Mouse (Mus musculus) E14TG2a.4 (cell line): ENCODE data around the gene Ifnar1.

ENCODE experiments used
- CTCF ChIP-seq: conservative IDR thresholded peaks from 2 replicates; pipeline ENCODE4 v1.5.1; 2014; ENCODE audit warnings: low read length
- POU5F1 ChIP-seq: IDR thresholded peaks from 2 replicates; pipeline ENCODE4 v1.6.1; 2014; ENCODE audit warnings: low read length, borderline replicate concordance

DNA sequence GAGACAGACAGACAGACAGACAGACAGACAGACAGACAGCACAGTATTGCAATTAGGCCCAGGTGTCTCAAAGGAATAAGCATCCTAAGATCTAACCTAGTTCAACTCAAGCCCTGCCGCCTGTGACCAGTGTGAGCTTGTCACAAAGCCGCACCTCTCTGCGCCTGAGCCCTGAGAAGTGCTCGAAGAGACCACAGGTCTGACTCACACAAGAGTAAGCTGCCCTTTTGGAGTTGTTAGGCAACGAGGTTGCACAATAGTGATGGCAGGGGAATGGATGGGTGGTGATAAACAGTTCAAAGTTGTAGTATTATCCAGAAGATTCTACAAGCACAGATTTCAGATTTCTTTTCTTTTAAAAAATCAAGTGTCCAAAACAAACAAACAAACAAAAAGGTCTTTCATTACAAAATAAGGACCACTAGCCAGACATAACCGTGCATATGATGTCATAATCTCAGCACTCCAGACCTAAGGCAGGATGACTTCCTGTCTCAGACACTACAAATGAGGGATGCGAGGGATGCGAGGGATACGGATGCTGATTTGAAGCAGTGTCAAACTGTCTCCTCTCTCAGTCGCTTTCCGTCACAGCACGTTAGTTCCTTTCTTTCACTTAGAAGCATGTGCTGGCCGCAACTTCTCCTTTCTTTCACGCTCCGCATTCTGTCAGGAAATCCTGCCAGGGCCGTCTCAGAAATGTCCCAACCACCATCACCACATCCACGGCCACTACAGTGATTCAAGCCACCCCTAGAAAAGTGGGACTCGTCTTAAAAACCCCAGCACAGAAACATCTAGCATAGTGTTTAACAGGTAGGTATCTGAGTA is 37.7 kb downstream of the Ifnar1 start:
- no peak for TF ChIP-seq CTCF
- TF ChIP-seq POU5F1, result no peak
